Mouse (Mus musculus) urinary bladder, adult 2 months (tissue): ENCODE data around the gene Senp1. TPM values are rescaled to one million over a fixed set of nuclear protein-coding genes. Genes with fewer than 3 reads are reported as not detected.

Experiments used
- DNase-seq: peaks from one replicate; pipeline ENCODE4 v3.0.0; 2022; ENCODE audit warnings: low spot score
- polyA plus RNA-seq: library from polyadenylated mRNA; depleted of rRNA; stranded (reverse); fragments of >200 nt; gene quantifications from 2 replicates; pipeline ENCODE4 v1.2.3, GENCODE M21; 2012

The Senp1 gene
- polyA plus RNA-seq, 1 experiment, result 18.4 TPM

- no peak for DNase-seq
Measured at GRCm38 (mm10) chr15:98107703-98108296, 14.3 kb upstream of the Senp1 start.

GRCm38 (mm10) chr15:98107230-98107629, 13.7 kb upstream of the Senp1 start:
- DNase-seq, result no peak

- no peak for DNase-seq
Measured at GRCm38 (mm10) chr15:98106506-98106905, 13.0 kb upstream of the Senp1 start.

- no peak for DNase-seq
Measured at GRCm38 (mm10) chr15:98102401-98102800, 8.9 kb upstream of the Senp1 start.

- DNase-seq, result no peak
Measured at GRCm38 (mm10) chr15:98098519-98098918, 5.0 kb upstream of the Senp1 start.

- DNase-seq, result no peak
Measured at GRCm38 (mm10) chr15:98096957-98097356, 3.4 kb upstream of the Senp1 start.

- DNase-seq, result no peak
Measured at GRCm38 (mm10) chr15:98094905-98095304, 1.4 kb upstream of the Senp1 start.

- DNase-seq, result no peak
Measured at GRCm38 (mm10) chr15:98092372-98093120, 998 bp downstream of the Senp1 start, which contains the start of gene Pfkm. Gene Pfkm, plus strand, starts transcription at chr15:98092589.

GRCm38 (mm10) chr15:98091841-98092240, 1.7 kb downstream of the Senp1 start:
- DNase-seq, result no peak

- DNase-seq, result no peak
Measured at GRCm38 (mm10) chr15:98089421-98090183, 3.9 kb downstream of the Senp1 start.

GRCm38 (mm10) chr15:98088889-98089288, 4.7 kb downstream of the Senp1 start:
- no peak for DNase-seq

GRCm38 (mm10) chr15:98076901-98077300, 16.6 kb downstream of the Senp1 start:
- DNase-seq, result no peak

- DNase-seq, result no peak
Measured at GRCm38 (mm10) chr15:98075034-98075433, 18.5 kb downstream of the Senp1 start.

GRCm38 (mm10) chr15:98074521-98074920, 19.0 kb downstream of the Senp1 start:
- DNase-seq, result no peak

- no peak for DNase-seq
Measured at GRCm38 (mm10) chr15:98070376-98070775, 23.2 kb downstream of the Senp1 start.

- DNase-seq, result no peak
Measured at GRCm38 (mm10) chr15:98069566-98070245, 23.8 kb downstream of the Senp1 start.

GRCm38 (mm10) chr15:98068506-98068905, 25.0 kb downstream of the Senp1 start:
- DNase-seq, result no peak

- DNase-seq, result no peak
Measured at GRCm38 (mm10) chr15:98067492-98067891, 26.1 kb downstream of the Senp1 start.

- DNase-seq, result no peak
Measured at GRCm38 (mm10) chr15:98066602-98067001, 26.9 kb downstream of the Senp1 start.

GRCm38 (mm10) chr15:98065881-98066280, 27.7 kb downstream of the Senp1 start:
- no peak for DNase-seq

GRCm38 (mm10) chr15:98055246-98055645, 38.3 kb downstream of the Senp1 start:
- DNase-seq, result no peak

- no peak for DNase-seq
Measured at GRCm38 (mm10) chr15:98051685-98052084, 41.9 kb downstream of the Senp1 start.
